Mouse (Mus musculus) common myeloid progenitor, adult 5-6 weeks (primary cell): Measurements from ENCODE around the gene Ppm1h. TPM values are rescaled to one million over a fixed set of nuclear protein-coding genes. Genes with fewer than 3 reads are reported as not detected.

Experiments used
- ATAC-seq: replicated peaks from 2 replicates; pipeline ENCODE4 v1.8.0; 2016; ENCODE audit warnings: low read depth, mild to moderate bottlenecking, moderate TSS enrichment, inconsistent platforms; ENCODE audit not compliant: poor library complexity, severe bottlenecking
- total RNA-seq: library from RNA; stranded (forward); fragments of 200-1000, 187-1606 nt; gene quantifications from 2 replicates; pipeline ENCODE4 v1.2.3, GENCODE M21; 2017

Ppm1h gene
- total RNA-seq, 1 experiment from 2014 or later, result 10.9 TPM

DNA sequence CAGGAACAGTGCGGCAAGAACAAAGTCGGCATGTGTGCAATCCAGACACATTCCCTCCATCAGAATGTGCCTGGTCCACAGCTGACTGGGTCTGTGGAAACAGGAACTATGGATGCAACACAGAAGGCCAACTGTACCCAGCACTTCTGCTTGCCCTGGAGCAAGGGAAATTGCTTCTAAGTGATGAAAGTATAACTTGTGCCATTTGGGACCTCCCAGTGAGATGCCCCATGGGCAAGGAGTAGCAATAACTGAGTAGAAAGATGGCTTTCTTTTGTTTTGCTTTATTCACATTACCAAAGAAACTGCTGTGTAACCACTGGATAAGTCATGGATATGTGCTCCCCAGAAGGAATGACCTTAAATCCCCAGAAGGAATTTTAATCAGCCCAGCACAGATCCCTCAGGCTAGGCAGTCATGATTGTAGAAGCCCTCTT lies 169.5 kb downstream of the Ppm1h start:
- no peak for ATAC-seq

DNA sequence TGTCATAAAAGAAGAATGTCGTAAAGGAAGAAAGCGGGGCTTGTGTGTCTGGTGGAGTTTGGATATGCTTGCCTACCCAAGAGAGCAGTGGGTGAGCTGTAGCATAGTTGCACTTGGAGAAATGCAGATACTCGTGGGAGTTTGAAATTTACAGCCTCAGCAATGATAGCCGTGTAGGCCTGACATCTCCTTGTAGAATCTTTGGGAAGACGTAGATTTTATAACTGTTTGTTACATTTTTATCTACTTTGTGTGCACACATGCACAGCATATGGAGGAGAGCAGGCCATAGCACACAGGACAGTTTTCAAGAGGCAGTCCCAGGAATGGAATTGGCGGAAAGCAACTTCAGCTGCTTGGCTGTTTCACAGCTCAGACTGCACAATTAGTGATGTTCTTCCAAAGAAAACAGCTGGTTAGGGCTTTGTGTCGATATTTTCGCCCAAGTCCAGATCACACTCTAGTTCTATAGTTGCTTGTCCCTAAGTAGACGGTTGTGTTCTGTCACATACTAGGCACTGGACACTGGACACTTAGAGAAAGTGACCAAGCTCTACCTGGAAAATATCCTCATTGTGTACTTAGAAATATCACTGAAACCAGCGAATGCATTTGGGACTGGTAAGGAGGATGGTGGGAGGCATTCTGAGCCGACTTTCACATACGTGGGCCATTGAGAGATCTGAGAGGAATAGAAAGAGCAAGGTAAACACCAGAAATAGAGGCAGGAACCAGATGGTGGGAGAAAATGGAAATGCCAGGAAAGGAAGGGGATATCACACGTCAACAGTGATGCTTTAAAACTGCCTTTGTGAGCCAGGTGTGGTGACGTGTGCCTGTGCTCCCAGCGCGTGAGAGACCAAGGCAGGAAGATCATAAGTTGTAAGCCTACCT lies 173.0 kb downstream of the Ppm1h start:
- ATAC-seq, result no peak

DNA sequence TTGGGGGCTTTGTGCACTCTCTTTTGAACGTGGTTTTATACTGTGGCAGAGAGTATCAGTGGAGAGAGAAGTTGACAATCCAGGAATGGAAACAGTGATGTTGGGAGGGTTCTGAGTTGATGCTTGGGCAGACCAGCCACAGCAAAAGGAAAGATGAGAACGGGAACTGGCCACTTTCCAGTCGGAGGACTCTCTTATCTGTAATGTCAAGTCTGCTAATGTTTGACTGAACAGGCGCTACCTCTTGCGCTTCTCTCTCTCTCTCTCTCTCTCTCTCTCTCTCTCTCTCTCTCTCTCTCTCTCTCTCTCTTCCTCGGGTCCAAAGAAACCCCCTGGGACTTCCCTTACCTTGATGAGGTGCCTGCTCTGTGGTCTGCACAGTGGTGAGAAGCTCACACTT lies 176.0 kb downstream of the Ppm1h start:
- no peak for ATAC-seq

DNA sequence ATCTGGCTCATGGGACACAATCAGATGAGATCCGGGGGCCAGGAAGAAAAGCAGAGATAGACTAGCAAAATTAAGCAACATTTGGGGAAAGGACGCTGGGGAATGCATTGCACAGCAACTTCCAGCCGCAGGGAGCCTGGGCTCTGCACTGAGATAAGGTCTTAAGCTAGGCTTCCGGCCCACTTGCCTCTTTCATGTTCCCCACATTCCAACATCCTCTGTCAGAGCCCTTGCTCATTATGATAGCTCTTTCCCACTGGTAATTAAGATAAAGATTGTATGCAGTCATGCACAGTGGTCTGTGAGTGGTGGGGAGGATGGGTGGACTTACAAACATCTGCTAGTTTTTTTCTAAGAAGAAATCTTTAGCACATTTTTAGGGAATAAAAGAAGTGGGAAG lies 176.6 kb downstream of the Ppm1h start:
- ATAC-seq, result no peak

DNA sequence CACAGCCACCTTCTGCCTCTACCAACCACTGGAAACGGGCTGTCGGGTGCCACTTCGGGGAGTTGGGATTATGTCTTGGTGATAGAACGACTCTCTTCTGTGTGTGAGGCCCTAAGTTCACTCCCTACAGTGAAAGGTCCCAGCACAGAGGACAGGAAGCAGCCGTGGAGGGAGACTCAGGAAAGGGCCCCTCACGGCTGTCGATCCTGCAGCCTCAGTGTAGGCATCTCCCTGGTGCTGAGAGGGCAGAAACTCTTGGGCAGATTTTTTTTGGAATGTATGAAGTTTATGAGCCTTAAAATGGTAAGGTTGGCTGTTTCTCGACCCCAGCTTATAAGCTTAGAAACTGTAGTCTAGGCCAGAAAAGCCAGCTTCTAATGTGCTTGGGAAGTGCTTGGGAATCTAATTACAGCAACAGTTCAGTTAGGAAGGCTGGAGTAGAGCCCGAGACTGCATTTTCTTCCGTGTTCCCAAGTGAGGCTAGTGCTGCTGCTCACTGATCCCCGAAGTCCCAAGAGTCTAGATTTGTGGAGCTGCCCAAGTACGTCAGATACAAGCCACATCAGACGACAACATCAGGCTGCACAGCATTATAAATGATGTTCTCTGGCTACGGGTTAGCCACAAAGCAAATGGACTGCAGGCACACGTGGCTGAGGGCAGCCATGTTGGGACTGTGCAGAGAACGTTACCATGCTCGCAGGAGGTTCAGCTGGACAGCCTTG lies 177.6 kb downstream of the Ppm1h start:
- 0 out of 2 replicates have a peak, but pooled peaks have one; percentile 32 for ATAC-seq

DNA sequence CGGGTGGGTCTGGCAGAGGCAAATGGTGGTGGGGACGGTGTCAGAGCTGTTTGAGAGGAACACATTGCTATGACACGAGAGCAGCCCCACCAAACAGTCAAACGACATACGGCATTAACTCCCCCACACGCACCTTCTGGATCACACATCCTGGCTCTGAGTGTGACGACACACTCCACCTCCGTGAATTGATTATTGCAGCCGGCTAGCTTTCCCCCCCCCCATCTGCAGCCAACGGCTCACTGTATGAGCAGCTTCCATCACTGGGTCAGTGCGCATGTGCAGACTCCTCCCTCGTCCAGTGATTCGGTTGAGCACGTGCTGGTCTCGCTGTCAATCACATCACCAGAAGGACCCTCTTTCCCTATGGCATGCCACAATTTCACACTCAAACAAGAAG lies 178.6 kb downstream of the Ppm1h start:
- ATAC-seq, result no peak

GRCm38 (mm10) chr10:122858904-122859641 lies 180.5 kb downstream of the Ppm1h start:
- ATAC-seq, result no peak

GRCm38 (mm10) chr10:122859642-122859997 lies 181.1 kb downstream of the Ppm1h start:
- no peak for ATAC-seq

- ATAC-seq, result no peak
Observed at GRCm38 (mm10) chr10:122860076-122860475, 181.5 kb downstream of the Ppm1h start.

- no peak for ATAC-seq
Observed at GRCm38 (mm10) chr10:122861696-122862385, 183.3 kb downstream of the Ppm1h start.

GRCm38 (mm10) chr10:122862386-122863023 lies 183.9 kb downstream of the Ppm1h start:
- no peak for ATAC-seq

- no peak for ATAC-seq
Observed at GRCm38 (mm10) chr10:122869865-122870503, 191.4 kb downstream of the Ppm1h start.

- ATAC-seq, result no peak
Observed at GRCm38 (mm10) chr10:122870848-122871494, 192.4 kb downstream of the Ppm1h start.

- 0 out of 2 replicates have a peak, but pooled peaks have one; percentile 39 for ATAC-seq
Observed at GRCm38 (mm10) chr10:122872720-122873119, 194.2 kb downstream of the Ppm1h start.

- ATAC-seq, result no peak
Observed at GRCm38 (mm10) chr10:122876964-122877363, 198.4 kb downstream of the Ppm1h start.

DNA sequence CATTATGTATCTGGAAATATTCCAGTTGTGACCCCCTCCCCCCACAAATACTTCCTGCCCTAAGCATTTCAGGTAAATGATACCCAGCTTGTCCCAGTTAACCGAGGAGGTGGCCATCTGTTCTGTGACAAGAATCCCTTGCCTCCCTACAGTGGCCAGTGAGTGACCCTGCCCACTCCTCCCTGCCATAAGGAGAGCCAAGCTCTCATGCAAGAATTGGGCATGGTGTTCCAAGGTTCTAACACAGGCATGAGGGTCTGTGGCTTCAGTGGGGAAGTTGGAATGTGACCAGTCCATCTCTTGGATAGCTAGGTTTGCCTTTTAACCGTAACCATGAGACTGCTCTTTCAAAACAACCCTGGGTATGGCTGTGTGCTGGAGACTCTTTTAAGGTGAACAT lies 198.9 kb downstream of the Ppm1h start:
- ATAC-seq, result no peak

DNA sequence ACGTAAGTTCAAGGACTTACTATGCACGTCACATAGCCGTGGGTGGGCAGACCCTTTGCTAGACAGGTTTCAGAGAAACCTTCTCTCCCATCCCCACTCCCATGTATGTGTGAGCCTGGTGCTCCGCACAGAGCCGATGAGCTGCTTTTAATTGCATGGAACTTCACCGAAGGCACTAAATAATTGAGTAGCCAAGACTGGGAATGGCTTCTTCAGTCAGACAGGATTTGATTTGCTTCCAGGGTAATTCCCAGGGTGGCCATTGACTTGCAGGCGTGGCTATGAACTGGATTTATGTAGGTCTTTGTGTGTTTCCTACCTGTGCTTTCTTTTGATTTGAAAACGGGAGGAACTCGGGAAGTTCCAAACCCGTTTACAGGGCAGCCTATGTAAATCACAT lies 202.9 kb downstream of the Ppm1h start:
- no peak for ATAC-seq

- peak; percentile 68 for ATAC-seq
Observed at GRCm38 (mm10) chr10:122882614-122883013, 204.1 kb downstream of the Ppm1h start.
